Mouse (Mus musculus) mesoderm, embryonic 11.5 days (tissue): Measurements from ENCODE around the gene Fscn2.

ENCODE experiments used
- DNase-seq: peaks from one replicate; pipeline ENCODE4 v3.0.0-alpha.2; 2012; ENCODE audit warnings: low read depth, low spot score

Fscn2 gene

GRCm38 (mm10) chr11:120359391-120359790, 1.9 kb upstream of the Fscn2 start:
- no peak for DNase-seq

- peak; percentile 30 for DNase-seq
Observed at GRCm38 (mm10) chr11:120360062-120360461, 1.3 kb upstream of the Fscn2 start.

- DNase-seq, result no peak
Observed at GRCm38 (mm10) chr11:120360755-120361154, 579 bp upstream of the Fscn2 start.

- no peak for DNase-seq
Observed at GRCm38 (mm10) chr11:120362891-120363290, 1.6 kb downstream of the Fscn2 start.

- no peak for DNase-seq
Observed at GRCm38 (mm10) chr11:120366443-120367027, 5.2 kb downstream of the Fscn2 start.

GRCm38 (mm10) chr11:120369656-120370055, 8.3 kb downstream of the Fscn2 start:
- DNase-seq, result peak; percentile 60

- no peak for DNase-seq
Observed at GRCm38 (mm10) chr11:120373025-120373424, 11.7 kb downstream of the Fscn2 start.

- DNase-seq, result no peak
Observed at GRCm38 (mm10) chr11:120373820-120374586, 12.7 kb downstream of the Fscn2 start.

- no peak for DNase-seq
Observed at GRCm38 (mm10) chr11:120375324-120375723, 14.0 kb downstream of the Fscn2 start.

- DNase-seq, result no peak
Observed at GRCm38 (mm10) chr11:120376302-120377160, 15.2 kb downstream of the Fscn2 start.

GRCm38 (mm10) chr11:120377337-120377736, 16.0 kb downstream of the Fscn2 start:
- no peak for DNase-seq

- peak; percentile 50 for DNase-seq
Observed at GRCm38 (mm10) chr11:120378031-120378610, 16.8 kb downstream of the Fscn2 start.

GRCm38 (mm10) chr11:120378611-120379540, 17.5 kb downstream of the Fscn2 start, which contains the start of gene Faap100:
Faap100 (minus strand) TSS chr11:120378764.
- peak; percentile 96 for DNase-seq

GRCm38 (mm10) chr11:120380271-120380670, 18.9 kb downstream of the Fscn2 start:
- DNase-seq, result no peak

GRCm38 (mm10) chr11:120381157-120381556, 19.8 kb downstream of the Fscn2 start:
- no peak for DNase-seq

- no peak for DNase-seq
Observed at GRCm38 (mm10) chr11:120382509-120382908, 21.2 kb downstream of the Fscn2 start.

GRCm38 (mm10) chr11:120386632-120387031, 25.3 kb downstream of the Fscn2 start:
- DNase-seq, result no peak

- no peak for DNase-seq
Observed at GRCm38 (mm10) chr11:120387157-120387556, 25.8 kb downstream of the Fscn2 start.

GRCm38 (mm10) chr11:120388580-120388979, 27.2 kb downstream of the Fscn2 start:
- no peak for DNase-seq

GRCm38 (mm10) chr11:120395661-120396060, 34.3 kb downstream of the Fscn2 start:
- no peak for DNase-seq

GRCm38 (mm10) chr11:120397602-120398001, 36.3 kb downstream of the Fscn2 start:
- DNase-seq, result no peak
